Mouse (Mus musculus): ENCODE data around the gene Nipal3.

DNA sequence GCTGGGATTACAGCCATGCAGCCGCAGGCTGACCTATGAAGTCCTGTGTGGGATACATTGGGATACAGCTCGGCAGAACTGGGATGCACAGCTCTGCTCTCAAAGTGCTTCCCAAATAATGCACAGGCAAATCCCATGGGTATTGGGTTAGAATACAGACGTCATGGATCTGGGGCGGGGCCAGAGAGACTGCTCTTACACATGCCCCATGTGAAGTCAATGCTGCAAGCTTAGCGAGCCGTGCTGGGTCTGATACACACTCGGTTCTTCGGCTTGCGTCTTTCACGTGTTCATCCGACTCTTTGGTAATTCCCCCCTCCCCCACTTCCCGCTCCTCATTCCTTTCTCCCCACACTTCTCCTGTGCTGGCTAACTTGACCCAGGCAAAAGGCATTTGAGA, 44.2 kb upstream of the Nipal3 start:
- TF ChIP-seq POLR2A (IDR thresholded peaks at IDR 0.05; ENCODE audit: borderline replicate concordance, extremely low read depth, insufficient read depth, insufficient read length, poor library complexity, severe bottlenecking) = no peak
- no peak for TF ChIP-seq CTCF (IDR thresholded peaks at IDR 0.05; ENCODE audit: borderline replicate concordance, extremely low read depth, insufficient read depth, insufficient read length)
